Mouse (Mus musculus) heart, postnatal 0 days (tissue): Measurements from ENCODE around the gene Slc35b4. TPM values are rescaled to one million over a fixed set of nuclear protein-coding genes. Genes with fewer than 3 reads are reported as not detected.

Experiments used
- ATAC-seq: fragments of 200-750 bp; cut with Nextera tagmentation; 2 replicates; pipeline ENCODE4 v1.8.0; 2017; ENCODE audit warnings: low read depth, moderate number of reproducible peaks, moderate library complexity; ENCODE audit not compliant: insufficient read depth
- DNase-seq: peaks from one replicate; pipeline ENCODE4 v3.0.0-alpha.2; 2016; ENCODE audit warnings: low spot score
- H3K27ac ChIP-seq: fragments of 300-500 bp; sonication (generic); 2 replicates; pipeline ENCODE4 v1.5.1; 2014; ENCODE audit warnings: low read depth, mild to moderate bottlenecking
- H3K27me3 ChIP-seq: fragments of 300-500 bp; sonication (generic); 2 replicates; pipeline ENCODE4 v1.6.1; 2014; ENCODE audit warnings: low read length, mixed read lengths; ENCODE audit not compliant: control insufficient read depth, insufficient read depth
- H3K36me3 ChIP-seq: fragments of 300-500 bp; sonication (generic); replicated peaks from 2 replicates; pipeline ENCODE4 v1.6.1; 2014; ENCODE audit warnings: low read length, mixed read lengths; ENCODE audit not compliant: control insufficient read depth, insufficient read depth
- H3K4me1 ChIP-seq: fragments of 300-500 bp; sonication (generic); 2 replicates; pipeline ENCODE4 v1.6.1; 2014; ENCODE audit warnings: antibody characterized with exemption; ENCODE audit not compliant: control insufficient read depth, insufficient read depth
- H3K4me2 ChIP-seq: fragments of 300-500 bp; sonication (generic); 2 replicates; pipeline ENCODE4 v1.6.1; 2014; ENCODE audit warnings: low read depth, mild to moderate bottlenecking, low read length, moderate library complexity
- H3K4me3 ChIP-seq: fragments of 300-500 bp; sonication (generic); 2 replicates; pipeline ENCODE4 v1.5.1; 2014; ENCODE audit warnings: low read depth, low read length
- H3K9ac ChIP-seq: fragments of 300-500 bp; sonication (generic); replicated peaks from 2 replicates; pipeline ENCODE4 v1.6.1; 2014; ENCODE audit warnings: low read depth, low read length, mixed read lengths
- H3K9me3 ChIP-seq: fragments of 300-500 bp; sonication (generic); replicated peaks from 2 replicates; pipeline ENCODE4 v1.6.1; 2016; ENCODE audit warnings: low read length; ENCODE audit not compliant: control insufficient read depth
- CTCF ChIP-seq: IDR thresholded peaks from 2 replicates; pipeline ENCODE4 v1.5.1; 2016; ENCODE audit warnings: antibody characterized with exemption, control low read depth, low read depth
- EP300 ChIP-seq: IDR thresholded peaks from 2 replicates; pipeline ENCODE4 v1.6.1; 2016; ENCODE audit warnings: antibody characterized with exemption, low read depth
- WGBS: fragments of 180-500 bp; shearing (Covaris S2); extraction: QIAGEN DNeasy Blood & Tissue Kit; methylation state at CpG from one replicate; pipeline ENCODE4 v1.1.7; 2014; 5-methylcytosine and 5-hydroxymethylcytosine counted together
- polyA plus RNA-seq: library from polyadenylated mRNA; unstranded; fragments of >200 nt; fragmentation: Nextera tagmentation; extraction: Ambion mirVana; gene quantifications from 2 replicates; pipeline ENCODE4 v1.2.1, GENCODE M21; 2015
- total RNA-seq: library from RNA; depleted of rRNA; stranded (reverse); fragments of >200 nt; gene quantifications from 2 replicates; pipeline ENCODE4 v1.2.3, GENCODE M21; 2014; ENCODE audit warnings: low replicate concordance; rRNA removed

The Slc35b4 gene
- total and polyA plus RNA-seq, 2 experiments from 2014 or later, result 9.0 to 14.6 TPM

DNA sequence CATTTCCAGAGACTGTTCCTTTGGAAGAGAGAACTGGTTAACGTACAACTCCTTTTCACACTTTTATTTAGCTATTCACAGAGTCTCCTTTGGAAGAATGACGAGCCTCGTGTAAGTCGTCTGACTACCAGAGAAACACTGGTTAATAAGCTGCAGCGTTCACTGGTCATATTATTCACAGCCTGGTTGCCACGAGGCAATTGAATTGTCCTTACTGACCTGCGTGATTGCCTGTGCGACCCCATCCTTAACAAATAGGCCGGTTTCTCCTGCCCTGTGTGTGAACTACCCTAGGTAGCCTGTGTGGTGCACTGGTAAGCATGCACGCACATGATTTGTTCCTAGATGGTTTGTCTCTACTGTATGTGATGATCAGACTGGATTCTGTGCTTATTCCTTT, 66.3 kb downstream of the Slc35b4 start:
- Histone ChIP-seq H3K27ac (no peak overlapping the region), H3K4me1 (no peaks in the 10 kb centered on the region), H3K4me2 (no peak overlapping the region), H3K36me3 (no peaks in the 10 kb centered on the region), H3K9ac (no peak overlapping the region), H3K9me3 (no peaks in the 10 kb centered on the region), H3K4me3 (no peak overlapping the region), H3K27me3 (no peaks in the 10 kb centered on the region)
- TF ChIP-seq EP300 (no peak), CTCF (no peak)
- ATAC-seq (no peak), DNase-seq (no peak)
- WGBS, result 79% methylated on average over 10 of the region's 10 CpGs

Other genes starting within 250 kb of the Slc35b4 start
- 2.6 TPM in 1 of 2 replicates, not detected in the other for gene Lrguk, start 147.7 kb downstream of the Slc35b4 start, total RNA-seq
- gene Lrguk, start 147.7 kb downstream of the Slc35b4 start, polyA plus RNA-seq, result 0.19 and 0.34 TPM in 2 replicates
- 142 and 175 TPM in 2 replicates for gene Akr1b3, start 140.4 kb upstream of the Slc35b4 start, total RNA-seq
- 163 and 165 TPM in 2 replicates for gene Akr1b3, start 140.4 kb upstream of the Slc35b4 start, polyA plus RNA-seq
- 1.3 and 15.4 TPM in 2 replicates for gene Akr1b8, start 177.0 kb upstream of the Slc35b4 start, total RNA-seq
- gene Akr1b8, start 177.0 kb upstream of the Slc35b4 start, polyA plus RNA-seq, result 8.5 and 9.7 TPM in 2 replicates
- gene Akr1b10, start 207.1 kb upstream of the Slc35b4 start, total RNA-seq, result 58.1 and 67.8 TPM in 2 replicates
- gene Akr1b10, start 207.1 kb upstream of the Slc35b4 start, polyA plus RNA-seq, result 69.7 and 75.3 TPM in 2 replicates
- gene Akr1b7, start 235.2 kb upstream of the Slc35b4 start, total RNA-seq, result 0.27 TPM in 1 of 2 replicates, not detected in the other
- 0.08 and 0.31 TPM in 2 replicates for gene Akr1b7, start 235.2 kb upstream of the Slc35b4 start, polyA plus RNA-seq